Mouse (Mus musculus) embryo, embryonic 10 days (tissue): ENCODE data around the gene Cyp2c23.

ENCODE experiments used
- DNase-seq: peaks from one replicate; pipeline ENCODE4 v3.0.0-alpha.2; 2015; ENCODE audit warnings: low spot score

Gene Cyp2c23

DNA sequence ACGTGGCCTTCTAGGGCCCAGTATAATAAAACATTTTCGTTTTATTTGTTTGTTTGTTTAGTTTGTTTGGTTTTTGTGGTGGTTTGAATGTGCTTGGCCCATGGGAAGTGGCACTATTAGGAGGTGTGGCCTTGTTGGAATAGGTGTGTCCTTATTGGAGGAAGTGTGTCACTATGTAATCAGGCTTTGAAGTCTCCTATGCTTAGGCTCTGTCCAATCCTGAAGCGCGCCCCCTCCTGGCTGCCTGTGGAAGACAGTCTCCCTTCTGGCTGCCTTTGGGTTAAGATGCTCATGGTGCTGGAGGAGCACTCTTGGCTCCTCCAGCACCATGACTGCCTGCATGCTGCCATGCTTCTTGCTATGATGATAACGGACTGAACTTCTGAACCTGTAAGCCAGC, 5.9 kb downstream of the Cyp2c23 start:
- DNase-seq, result no peak

DNA sequence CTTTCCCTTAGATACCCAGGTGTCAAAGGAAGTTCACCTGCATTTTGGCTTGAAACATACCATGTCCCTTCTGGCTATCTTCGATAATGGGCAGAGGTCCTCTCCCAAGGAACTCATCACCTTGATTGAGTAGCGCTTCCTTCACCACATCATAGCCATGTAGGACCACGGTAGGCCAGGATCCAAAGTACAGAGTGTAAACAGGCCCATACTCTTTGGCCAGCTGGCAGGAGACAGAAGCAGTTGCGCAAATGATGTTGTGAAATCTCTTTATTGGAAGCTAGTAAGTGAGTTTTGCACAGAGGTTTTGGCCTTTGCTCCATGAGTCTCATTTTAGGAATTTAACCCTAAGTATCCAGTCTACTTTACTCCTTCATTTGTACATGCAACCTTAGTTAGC, 7.5 kb downstream of the Cyp2c23 start:
- no peak for DNase-seq

DNA sequence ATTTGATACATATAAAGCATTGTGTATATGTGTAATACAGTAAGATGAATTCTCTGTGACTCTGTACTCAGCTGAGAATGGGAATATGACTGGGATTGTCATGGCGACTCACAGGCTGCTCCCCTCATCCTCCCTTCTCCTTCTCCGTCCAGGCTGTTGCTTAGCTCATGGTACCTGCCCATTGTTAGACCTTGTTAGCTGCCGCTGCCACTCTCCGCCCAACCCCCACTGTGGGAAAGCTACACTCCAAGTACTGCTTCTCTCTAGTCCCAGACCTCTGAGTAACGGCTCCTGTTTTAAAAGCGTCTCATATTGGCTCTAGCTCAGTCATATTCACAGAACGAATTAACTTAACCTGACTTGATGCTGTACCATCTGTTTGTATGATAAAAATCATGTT, 9.3 kb downstream of the Cyp2c23 start:
- no peak for DNase-seq

DNA sequence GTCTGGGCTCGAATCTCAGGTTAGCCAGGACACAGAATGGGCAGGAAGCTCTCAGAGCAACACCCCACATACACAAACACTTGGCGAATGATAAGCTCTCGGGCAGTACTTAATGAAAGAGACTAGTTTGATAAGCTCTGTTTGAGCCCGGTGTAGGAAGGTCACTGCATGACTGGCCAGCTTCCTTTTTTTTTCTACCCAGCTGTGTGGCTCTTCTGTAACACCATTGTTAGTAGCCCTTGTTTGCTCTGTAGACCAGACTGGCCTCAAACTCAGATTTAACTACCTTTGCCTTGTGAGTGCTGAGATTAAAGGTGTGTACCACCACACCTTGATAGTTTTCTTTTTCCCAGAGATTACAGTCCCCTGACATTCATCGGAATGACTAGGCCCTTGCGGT, 15.1 kb downstream of the Cyp2c23 start:
- no peak for DNase-seq

DNA sequence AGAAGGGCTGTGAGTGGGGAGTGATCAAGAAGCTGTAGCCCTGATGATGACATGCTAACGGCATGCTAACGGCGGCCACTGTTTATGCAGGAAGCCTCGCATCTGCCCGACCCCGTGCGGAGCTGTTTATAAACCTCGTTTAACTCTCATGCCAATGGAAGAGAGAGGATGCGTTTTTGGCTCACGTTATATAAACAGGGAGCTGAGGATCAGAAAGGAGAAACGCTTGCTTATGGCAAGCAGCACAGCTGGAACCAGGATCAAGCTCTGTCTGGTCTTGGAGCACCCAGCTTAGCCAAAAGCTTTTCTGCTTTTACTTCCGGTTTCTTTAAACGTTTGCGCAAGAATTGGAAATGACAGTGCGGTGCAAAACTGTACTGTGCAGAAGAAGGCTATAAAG, 20.2 kb downstream of the Cyp2c23 start:
- no peak for DNase-seq

GRCm38 (mm10) chr19:44007186-44007585, 21.8 kb downstream of the Cyp2c23 start:
- DNase-seq, result peak; percentile 31

- no peak for DNase-seq
Measured at GRCm38 (mm10) chr19:44005025-44005424, 24.0 kb downstream of the Cyp2c23 start.

DNA sequence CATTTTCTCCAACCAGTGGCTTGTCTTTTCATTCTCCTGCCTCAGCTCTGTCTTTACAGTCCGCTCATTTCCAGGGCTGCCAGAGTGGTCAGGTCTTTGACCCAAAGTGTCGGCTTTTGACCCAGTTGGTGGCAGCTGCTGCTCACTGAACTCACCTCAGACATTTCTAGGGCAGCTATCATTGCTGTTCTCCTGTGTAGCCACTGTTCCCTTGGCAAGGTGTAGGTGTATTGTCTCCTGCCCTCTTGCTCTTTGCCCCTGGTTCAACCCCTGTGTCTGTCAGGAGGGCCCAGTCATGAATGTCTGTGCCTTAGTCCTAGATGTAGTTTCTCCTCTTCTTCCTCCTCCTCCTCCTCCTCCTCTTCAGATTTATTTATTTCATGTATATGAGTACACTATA, 24.7 kb downstream of the Cyp2c23 start:
- DNase-seq, result no peak

DNA sequence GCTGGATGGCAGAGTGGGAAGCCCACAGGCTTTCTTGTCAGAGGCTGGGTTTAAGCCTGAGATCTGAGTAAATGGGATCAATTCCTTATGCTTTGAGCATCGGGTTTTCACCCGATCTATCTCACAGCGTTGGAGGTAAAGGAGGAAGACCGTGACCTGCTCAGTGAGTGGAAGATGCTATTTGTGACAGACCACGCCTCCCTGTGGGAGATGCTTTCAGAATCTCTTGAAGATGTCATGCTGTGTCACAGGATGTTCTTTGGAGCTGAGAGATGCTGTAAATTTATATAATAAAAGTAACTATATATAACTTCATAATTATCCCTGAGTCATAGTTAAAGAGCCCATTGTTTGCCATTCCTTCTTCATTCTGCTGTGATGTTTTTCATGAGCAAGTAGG, 28.3 kb downstream of the Cyp2c23 start:
- no peak for DNase-seq

- DNase-seq, result no peak
Measured at GRCm38 (mm10) chr19:44000061-44000460, 28.9 kb downstream of the Cyp2c23 start.

GRCm38 (mm10) chr19:43998802-43999527, 30.0 kb downstream of the Cyp2c23 start:
- DNase-seq, result no peak

DNA sequence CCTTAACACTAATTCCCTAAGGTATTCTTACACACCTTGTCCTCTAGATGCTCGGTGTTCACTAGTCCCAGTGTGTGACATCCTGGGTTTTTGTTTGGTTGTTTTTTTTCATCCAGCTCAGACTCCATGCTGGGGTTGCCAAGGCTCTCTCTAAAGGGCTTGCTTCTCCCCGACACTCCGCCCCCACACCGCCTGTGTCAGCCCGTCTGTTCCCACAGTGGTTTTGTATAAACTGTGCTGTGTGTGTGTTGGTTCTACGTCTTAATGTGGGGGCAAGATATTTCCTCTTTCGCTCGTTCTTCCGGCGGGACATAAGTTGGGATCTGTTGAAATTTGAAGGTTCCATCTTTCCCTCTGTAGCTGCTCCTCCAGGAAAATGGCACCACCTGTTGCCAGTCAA, 30.9 kb downstream of the Cyp2c23 start:
- no peak for DNase-seq

DNA sequence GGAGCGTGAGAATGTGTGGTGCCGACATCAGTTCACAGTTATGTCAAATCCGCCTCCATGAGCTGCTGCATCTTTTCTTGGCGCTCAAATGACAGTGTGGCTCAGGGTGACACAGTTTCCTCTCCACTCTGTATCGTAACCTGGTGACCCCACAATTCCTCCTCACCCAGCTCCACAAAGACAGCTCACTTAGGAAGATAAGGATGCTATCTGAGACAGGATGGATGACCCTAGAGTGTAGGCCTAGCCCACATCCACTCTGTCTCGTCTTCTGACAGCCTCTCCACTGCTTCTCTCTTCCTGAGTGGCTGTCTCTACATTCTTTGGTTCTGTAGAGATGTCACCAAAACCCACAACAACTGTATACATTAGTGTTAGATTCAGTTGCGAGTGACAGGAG, 33.6 kb downstream of the Cyp2c23 start:
- no peak for DNase-seq

DNA sequence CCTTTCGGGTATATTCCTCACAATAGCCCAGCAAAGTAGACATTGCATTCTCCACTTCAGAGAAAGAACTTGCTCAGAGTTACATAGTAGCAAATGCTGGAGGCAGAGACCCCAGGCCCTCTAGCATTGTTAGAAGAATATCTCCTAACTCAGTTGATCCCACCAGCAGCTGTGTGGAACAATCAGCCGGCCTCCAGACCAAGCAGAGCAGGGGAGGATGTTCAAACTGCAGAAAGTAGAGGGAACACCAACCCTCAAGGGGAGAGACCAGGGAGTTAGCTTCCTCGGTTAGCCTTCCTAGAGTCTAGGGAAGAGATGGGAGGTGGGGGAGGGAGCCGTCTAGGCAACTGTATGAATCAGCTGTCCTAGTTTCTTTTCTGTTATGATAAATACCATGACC, 36.5 kb downstream of the Cyp2c23 start:
- no peak for DNase-seq

DNA sequence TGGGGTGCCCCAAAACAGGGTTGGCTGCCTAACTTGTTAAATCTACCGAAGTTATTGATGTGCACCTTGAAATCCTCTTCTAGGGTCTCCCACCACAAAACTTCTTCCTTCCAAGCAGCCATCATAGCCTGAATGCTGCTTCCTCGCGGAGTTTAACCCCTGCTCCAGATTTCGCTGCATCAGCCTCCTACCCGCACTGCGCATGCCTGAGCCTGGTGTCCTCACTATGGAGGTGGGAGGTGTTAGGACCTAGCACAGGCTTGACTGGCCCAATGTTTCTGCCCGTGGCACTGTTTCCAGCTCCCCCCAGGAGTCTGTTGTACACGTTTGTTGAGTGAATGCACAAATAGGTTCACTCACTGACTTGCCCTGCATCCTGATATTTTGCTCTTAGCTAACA, 38.6 kb downstream of the Cyp2c23 start:
- DNase-seq, result no peak

DNA sequence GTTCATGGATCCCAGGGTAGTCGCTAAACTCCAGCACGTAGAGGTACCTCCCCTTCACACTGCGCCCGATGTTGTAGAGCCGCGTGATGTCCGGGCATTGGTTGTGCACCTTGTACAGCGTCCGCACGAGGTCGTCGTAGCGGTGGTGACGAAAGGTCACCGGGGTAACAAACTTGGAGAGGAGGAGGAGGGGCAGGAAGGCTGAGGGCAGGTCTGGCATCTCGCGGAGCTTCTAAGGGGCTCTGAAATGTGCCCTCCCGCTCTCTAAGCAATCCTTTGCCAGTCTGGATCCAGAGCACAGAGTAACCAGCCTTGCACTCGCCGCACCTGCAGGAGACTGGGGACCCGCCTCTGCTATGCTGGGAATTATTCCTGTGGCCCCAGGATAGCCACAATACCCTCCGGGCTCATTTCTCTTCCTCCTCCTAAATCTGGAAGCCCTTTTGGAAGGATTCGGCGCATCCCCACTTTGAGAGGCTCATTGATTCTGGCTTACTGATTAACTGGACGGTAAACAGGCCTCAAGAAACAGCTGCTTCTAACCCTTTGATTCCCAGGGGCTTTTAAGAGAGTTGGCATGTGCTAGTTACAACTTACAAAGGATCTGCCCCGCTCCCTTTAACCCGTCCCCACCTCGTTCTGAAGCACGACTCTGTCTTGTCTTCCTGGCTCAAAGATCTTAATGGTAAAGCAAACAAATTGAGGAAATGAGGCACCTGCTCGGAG, 42.8 kb downstream of the Cyp2c23 start, which contains the start of gene Cpn1:
Gene Cpn1 (minus strand): TSS at position 488 of the 726 bp plus-strand sequence.
- peak; percentile 65 for DNase-seq

- no peak for DNase-seq
Measured at GRCm38 (mm10) chr19:43981992-43982391, 47.0 kb downstream of the Cyp2c23 start.

DNA sequence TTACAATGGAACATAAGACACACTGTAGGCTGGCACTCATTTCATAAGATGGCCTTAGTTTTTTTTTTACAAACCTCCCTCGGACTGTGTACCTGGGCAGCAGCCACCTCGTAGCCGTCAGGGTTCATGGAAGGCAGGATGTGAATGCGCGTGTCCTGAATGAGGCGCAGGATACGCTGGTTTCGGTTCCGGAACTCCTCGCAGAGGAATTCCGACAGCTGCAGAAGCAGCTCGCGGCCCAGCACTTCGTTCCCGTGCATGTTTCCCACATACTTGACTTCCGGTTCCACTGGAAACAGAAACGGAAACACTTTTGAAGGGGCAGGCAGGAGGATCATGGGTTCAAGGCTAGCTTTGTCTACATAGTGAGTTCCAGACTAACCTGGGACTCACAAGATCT, 48.3 kb downstream of the Cyp2c23 start:
- DNase-seq, result no peak

GRCm38 (mm10) chr19:43977799-43978198, 51.2 kb downstream of the Cyp2c23 start:
- no peak for DNase-seq

- no peak for DNase-seq
Measured at GRCm38 (mm10) chr19:43976661-43977060, 52.3 kb downstream of the Cyp2c23 start.

DNA sequence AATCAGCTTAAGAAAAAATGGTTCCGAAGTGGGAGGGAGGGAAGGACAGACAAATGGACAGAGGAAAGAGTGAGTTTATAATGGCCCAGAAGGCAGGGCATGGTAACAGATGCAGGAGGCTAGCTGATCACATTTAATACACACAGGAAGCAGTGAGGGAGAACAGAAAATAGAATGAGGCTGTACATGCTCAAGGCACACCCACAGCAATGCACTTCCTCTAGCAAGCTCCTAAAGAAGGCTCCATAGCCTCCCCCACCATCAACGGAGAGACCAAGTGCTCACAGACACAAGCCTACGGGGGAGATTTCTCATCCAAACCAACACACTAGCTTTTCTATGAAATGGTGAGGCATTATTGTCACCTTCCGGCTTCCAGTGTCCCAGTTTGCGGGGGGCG, 54.8 kb downstream of the Cyp2c23 start:
- no peak for DNase-seq

GRCm38 (mm10) chr19:43973711-43974110, 55.3 kb downstream of the Cyp2c23 start:
- DNase-seq, result no peak

GRCm38 (mm10) chr19:43972129-43972528, 56.9 kb downstream of the Cyp2c23 start:
- no peak for DNase-seq
